In genomic region chr1:52048711-52049110, GRCm38 (mm10) we compare ENCODE assay signal across 30 mouse cellular contexts.
DNase-seq lines count a peak whose midpoint lies in the region; ATAC-seq and TF ChIP-seq lines count a peak whose summit lies in the region.
"Had no signal": no experiment of that assay in that cellular context is flagged by ENCODE, and none has a peak within 500 bp of the region (broad histone marks: within the 10 kb centered on the region; RNA-seq: fewer than 3 reads in every experiment).

No protein-coding gene starts in this region.

- H3K4me2 ChIP-seq in hindbrain, embryonic 16.5 days (ENCODE audit: low read length): no peak overlapping the region
- no peak overlapping the region for H3K4me2 ChIP-seq in hindbrain, embryonic 11.5 days (replicated peaks; ENCODE audit: low read depth, low read length)
- no peak overlapping the region for H3K4me2 ChIP-seq in midbrain, embryonic 15.5 days
- H3K4me2 ChIP-seq in midbrain, embryonic 11.5 days: no peak overlapping the region
- no peak overlapping the region for H3K4me2 ChIP-seq in midbrain, postnatal 0 days (ENCODE audit: low read depth, low read length, poor library complexity, severe bottlenecking)
- H3K4me2 ChIP-seq: heart, embryonic 13.5 days; hindbrain, embryonic 12.5 days; liver, embryonic 15.5 days; lung, embryonic 15.5 days; neural tube, embryonic 13.5 days had no signal

- no peak overlapping the region for H3K27ac ChIP-seq in hindbrain, embryonic 16.5 days (ENCODE audit: low read depth, low read length)
- H3K27ac ChIP-seq in hindbrain, embryonic 11.5 days (ENCODE audit: low read depth, low read length): no peak overlapping the region
- no peak overlapping the region for H3K27ac ChIP-seq in midbrain, embryonic 15.5 days
- no peak overlapping the region for H3K27ac ChIP-seq in midbrain, embryonic 11.5 days (ENCODE audit: low read depth, low read length)
- H3K27ac ChIP-seq in midbrain, postnatal 0 days (ENCODE audit: low read depth, low read length): no peak overlapping the region
- no peak overlapping the region for H3K27ac ChIP-seq in thymus, adult 2 months (ENCODE audit: control insufficient read depth, insufficient read depth, low read length)
- H3K27ac ChIP-seq: heart, embryonic 13.5 days; hindbrain, embryonic 12.5 days; liver, embryonic 15.5 days; lung, embryonic 15.5 days; neural tube, embryonic 13.5 days had no signal

- no peak overlapping the region for H3K4me3 ChIP-seq in hindbrain, embryonic 16.5 days (ENCODE audit: low read length)
- H3K4me3 ChIP-seq in hindbrain, embryonic 11.5 days (ENCODE audit: low read depth, low read length): no peak overlapping the region
- no peak overlapping the region for H3K4me3 ChIP-seq in midbrain, embryonic 15.5 days
- H3K4me3 ChIP-seq in midbrain, embryonic 11.5 days (ENCODE audit: low read depth, low read length): no peak overlapping the region
- no peak overlapping the region for H3K4me3 ChIP-seq in midbrain, postnatal 0 days (ENCODE audit: low read depth, low read length)
- no peak overlapping the region for H3K4me3 ChIP-seq in thymus, adult 2 months (ENCODE audit: control insufficient read depth, insufficient read depth, low read length)
- H3K4me3 ChIP-seq: heart, embryonic 13.5 days; hindbrain, embryonic 12.5 days; liver, embryonic 15.5 days; lung, embryonic 15.5 days; myocyte; neural tube, embryonic 13.5 days had no signal

- no peaks in the 10 kb centered on the region for H3K9me3 ChIP-seq in hindbrain, embryonic 16.5 days (ENCODE audit: control insufficient read depth, low read length)
- no peaks in the 10 kb centered on the region for H3K9me3 ChIP-seq in hindbrain, embryonic 11.5 days (ENCODE audit: control insufficient read depth, low read length)
- H3K9me3 ChIP-seq in midbrain, embryonic 15.5 days: no peaks in the 10 kb centered on the region
- no peaks in the 10 kb centered on the region for H3K9me3 ChIP-seq in midbrain, embryonic 11.5 days (ENCODE audit: control insufficient read depth, low read length)
- no peaks in the 10 kb centered on the region for H3K9me3 ChIP-seq in midbrain, postnatal 0 days (ENCODE audit: low read length)
- H3K9me3 ChIP-seq: G1E; heart, embryonic 13.5 days; hindbrain, embryonic 12.5 days; liver, embryonic 15.5 days; lung, embryonic 15.5 days; neural tube, embryonic 13.5 days had no signal

- no peak for TF ChIP-seq CTCF in midbrain, postnatal 0 days (IDR thresholded peaks at IDR 0.05)
- no peak for TF ChIP-seq CTCF in thymus, adult 2 months (IDR thresholded peaks at IDR 0.05; ENCODE audit: borderline replicate concordance, control insufficient read depth, extremely low read depth, insufficient read depth, low read length, poor library complexity)

- 58% methylated on average over 2 of the region's 2 CpGs for WGBS in hindbrain, embryonic 16.5 days
- 64% methylated on average over 2 of the region's 2 CpGs for WGBS in hindbrain, embryonic 11.5 days
- WGBS in midbrain, embryonic 15.5 days: 39% methylated on average over 2 of the region's 2 CpGs
- whole genome bisulfite sequencing in midbrain, embryonic 11.5 days: 45% methylated on average over 2 of the region's 2 CpGs
- 35% methylated on average over 2 of the region's 2 CpGs for WGBS in midbrain, postnatal 0 days
- 95% methylated on average over 2 of the region's 2 CpGs for WGBS in thymus, adult 2 months

- H3K4me1 ChIP-seq in hindbrain, embryonic 16.5 days (ENCODE audit: control insufficient read depth, insufficient read depth, low read depth, low read length): no peaks in the 10 kb centered on the region
- H3K4me1 ChIP-seq in hindbrain, embryonic 11.5 days (replicated peaks; ENCODE audit: control insufficient read depth, insufficient read depth, low read length): no peaks in the 10 kb centered on the region
- H3K4me1 ChIP-seq in midbrain, embryonic 15.5 days: no peaks in the 10 kb centered on the region
- no peaks in the 10 kb centered on the region for H3K4me1 ChIP-seq in midbrain, embryonic 11.5 days (ENCODE audit: control insufficient read depth, insufficient read depth, low read length)
- no peaks in the 10 kb centered on the region for H3K4me1 ChIP-seq in midbrain, postnatal 0 days (ENCODE audit: insufficient read depth, low read length)
- no peaks in the 10 kb centered on the region for H3K4me1 ChIP-seq in thymus, adult 2 months (replicated peaks; ENCODE audit: control insufficient read depth, insufficient read depth, low read length)
- H3K4me1 ChIP-seq: heart, embryonic 13.5 days; liver, embryonic 15.5 days; lung, embryonic 15.5 days; neural tube, embryonic 13.5 days had no signal

- H3K27me3 ChIP-seq in hindbrain, embryonic 16.5 days (replicated peaks; ENCODE audit: control insufficient read depth, insufficient read depth, low read length): no peaks in the 10 kb centered on the region
- H3K27me3 ChIP-seq in hindbrain, embryonic 11.5 days (ENCODE audit: control insufficient read depth, insufficient read depth, low read length): no peaks in the 10 kb centered on the region
- no peaks in the 10 kb centered on the region for H3K27me3 ChIP-seq in midbrain, embryonic 15.5 days (replicated peaks)
- no peaks in the 10 kb centered on the region for H3K27me3 ChIP-seq in midbrain, embryonic 11.5 days (ENCODE audit: control insufficient read depth, insufficient read depth, low read length)
- H3K27me3 ChIP-seq in midbrain, postnatal 0 days (ENCODE audit: insufficient read depth, low read length): no peaks in the 10 kb centered on the region
- H3K27me3 ChIP-seq in thymus, adult 2 months (ENCODE audit: control insufficient read depth, insufficient read depth, low read length): no peaks in the 10 kb centered on the region
- H3K27me3 ChIP-seq: CH12.LX; heart, embryonic 13.5 days; hindbrain, embryonic 12.5 days; liver, embryonic 15.5 days; lung, embryonic 15.5 days; neural tube, embryonic 13.5 days had no signal

- no peak overlapping the region for H3K9ac ChIP-seq in hindbrain, embryonic 16.5 days (ENCODE audit: low read depth, low read length)
- H3K9ac ChIP-seq in hindbrain, embryonic 11.5 days (ENCODE audit: low read depth, low read length): no peak overlapping the region
- H3K9ac ChIP-seq in midbrain, embryonic 15.5 days: no peak overlapping the region
- H3K9ac ChIP-seq in midbrain, embryonic 11.5 days (ENCODE audit: low read length): no peak overlapping the region
- H3K9ac ChIP-seq in midbrain, postnatal 0 days (replicated peaks; ENCODE audit: low read length, poor library complexity, severe bottlenecking): no peak overlapping the region
- H3K9ac ChIP-seq: heart, embryonic 13.5 days; hindbrain, embryonic 12.5 days; liver, embryonic 15.5 days; lung, embryonic 15.5 days; neural tube, embryonic 13.5 days had no signal

- H3K36me3 ChIP-seq in hindbrain, embryonic 16.5 days (ENCODE audit: control insufficient read depth, insufficient read depth, low read length): no peaks in the 10 kb centered on the region
- no peaks in the 10 kb centered on the region for H3K36me3 ChIP-seq in hindbrain, embryonic 11.5 days (ENCODE audit: control insufficient read depth, insufficient read depth, low read length)
- no peaks in the 10 kb centered on the region for H3K36me3 ChIP-seq in midbrain, embryonic 15.5 days (replicated peaks)
- no peaks in the 10 kb centered on the region for H3K36me3 ChIP-seq in midbrain, embryonic 11.5 days (ENCODE audit: control insufficient read depth, insufficient read depth, low read length)
- no peaks in the 10 kb centered on the region for H3K36me3 ChIP-seq in midbrain, postnatal 0 days (ENCODE audit: insufficient read depth, low read length)
- no peaks in the 10 kb centered on the region for H3K36me3 ChIP-seq in thymus, adult 2 months (ENCODE audit: control insufficient read depth, insufficient read depth, low read length)
- H3K36me3 ChIP-seq: G1E; heart, embryonic 13.5 days; hindbrain, embryonic 12.5 days; liver, embryonic 15.5 days; lung, embryonic 15.5 days; neural tube, embryonic 13.5 days had no signal

- ATAC-seq in hindbrain, embryonic 16.5 days: peak; percentile 52; the same call in 1 of the 2 replicates
- no peak for ATAC-seq in hindbrain, embryonic 11.5 days (ENCODE audit: low FRiP score)
- ATAC-seq in midbrain, embryonic 15.5 days (replicated peaks): peak; percentile 50; the same call in 1 of the 2 replicates
- no peak for ATAC-seq in midbrain, embryonic 11.5 days (ENCODE audit: low FRiP score)
- ATAC-seq in midbrain, postnatal 0 days (ENCODE audit: low FRiP score): 0 out of 2 replicates have a peak, but pooled peaks have one; percentile 31
- ATAC-seq: Patski had no signal

- no peak for TF ChIP-seq POLR2A in thymus, adult 2 months (IDR thresholded peaks at IDR 0.05; ENCODE audit: control insufficient read depth, extremely low read depth, insufficient read depth, low read length, poor library complexity)

- DNase-seq in hindbrain, embryonic 11.5 days (ENCODE audit: low spot score): no peak
- no peak for DNase-seq in midbrain, embryonic 11.5 days (ENCODE audit: low spot score, missing footprints)
- DNase-seq in brain, embryonic 18.5 days (ENCODE audit: low read depth, low spot score): peak; percentile 22
- DNase-seq in midbrain, postnatal 0 days (ENCODE audit: low spot score): peak; percentile 34
- DNase-seq in thymus, adult 2 months: no peak
- DNase-seq: adrenal gland, adult 2 months; B cell, adult 2 months; cerebellum, adult 8-10 months; cerebellum, postnatal 36 days; gastrocnemius, postnatal 25 days; heart, adult 18-20 months; heart, postnatal 14 days; kidney, adult 2 months; kidney, postnatal 10 days; liver; lung, postnatal 4 days; retina, postnatal 1 day; right cerebral cortex, postnatal 4 days; thymus, postnatal 36 days had no signal

Comparison
In these comparisons a context has a peak if more than half of its experiments do, and no peak if none do; other contexts are left out.
1. ATAC-seq: peak in hindbrain, embryonic 16.5 days (single experiment), midbrain, embryonic 15.5 days (single experiment) and midbrain, postnatal 0 days (single experiment); none in hindbrain, embryonic 11.5 days (single experiment) and midbrain, embryonic 11.5 days (single experiment).
2. DNase-seq: peak in brain, embryonic 18.5 days (single experiment) and midbrain, postnatal 0 days (single experiment); none in hindbrain, embryonic 11.5 days (single experiment), midbrain, embryonic 11.5 days (single experiment) and thymus, adult 2 months (single experiment).